Mouse (Mus musculus) kidney, adult 9 months (tissue): ENCODE data around the gene Dock2.
"Not testable (repeated sequence)": the region's sequence is repeated elsewhere in the genome, so short reads cannot be mapped to it uniquely, and the experiment has no call there.

Experiments used
- DNase-seq: peaks from one replicate; pipeline ENCODE4 v3.0.0; 2022

Gene Dock2

GRCm38 (mm10) chr11:34783587-34784043 lies at the start of gene Dock2:
Gene Dock2, minus strand, starts transcription at chr11:34783892.
- DNase-seq = peak; percentile 10

- no peak for DNase-seq
Measured at GRCm38 (mm10) chr11:34832678-34833077, 49.0 kb upstream of the Dock2 start.

GRCm38 (mm10) chr11:34827803-34828202 lies 44.1 kb upstream of the Dock2 start:
- DNase-seq = no peak

GRCm38 (mm10) chr11:34826940-34827339 lies 43.2 kb upstream of the Dock2 start:
- DNase-seq = no peak

GRCm38 (mm10) chr11:34824791-34825190 lies 41.1 kb upstream of the Dock2 start:
- no peak for DNase-seq

- DNase-seq = peak; percentile 27
Measured at GRCm38 (mm10) chr11:34814767-34815166, 31.1 kb upstream of the Dock2 start.

- no peak for DNase-seq
Measured at GRCm38 (mm10) chr11:34814319-34814718, 30.6 kb upstream of the Dock2 start.

GRCm38 (mm10) chr11:34805026-34805425 lies 21.3 kb upstream of the Dock2 start:
- DNase-seq = not testable (repeated sequence)

- DNase-seq = not testable (repeated sequence)
Measured at GRCm38 (mm10) chr11:34798066-34798465, 14.4 kb upstream of the Dock2 start.

GRCm38 (mm10) chr11:34796097-34796496 lies 12.4 kb upstream of the Dock2 start:
- DNase-seq = peak; percentile 23

GRCm38 (mm10) chr11:34791872-34792271 lies 8.2 kb upstream of the Dock2 start:
- DNase-seq = no peak

GRCm38 (mm10) chr11:34784864-34785263 lies 1.2 kb upstream of the Dock2 start:
- no peak for DNase-seq

- peak; percentile 19 for DNase-seq
Measured at GRCm38 (mm10) chr11:34782516-34783430, 919 bp downstream of the Dock2 start.

GRCm38 (mm10) chr11:34780786-34781185 lies 2.9 kb downstream of the Dock2 start:
- no peak for DNase-seq

- DNase-seq = no peak
Measured at GRCm38 (mm10) chr11:34779966-34780365, 3.7 kb downstream of the Dock2 start.

- DNase-seq = no peak
Measured at GRCm38 (mm10) chr11:34778351-34778750, 5.3 kb downstream of the Dock2 start.

GRCm38 (mm10) chr11:34777529-34777928 lies 6.2 kb downstream of the Dock2 start:
- DNase-seq = no peak

- no peak for DNase-seq
Measured at GRCm38 (mm10) chr11:34776054-34776453, 7.6 kb downstream of the Dock2 start.

GRCm38 (mm10) chr11:34774636-34775035 lies 9.1 kb downstream of the Dock2 start:
- DNase-seq = no peak

GRCm38 (mm10) chr11:34773304-34773895 lies 10.3 kb downstream of the Dock2 start:
- DNase-seq = no peak

- DNase-seq = peak; percentile 36
Measured at GRCm38 (mm10) chr11:34771221-34771986, 12.3 kb downstream of the Dock2 start.

GRCm38 (mm10) chr11:34770666-34771065 lies 13.0 kb downstream of the Dock2 start:
- no peak for DNase-seq

GRCm38 (mm10) chr11:34769946-34770345 lies 13.7 kb downstream of the Dock2 start:
- DNase-seq = no peak
